Mouse (Mus musculus) neutrophil, adult 59 days (primary cell): ENCODE results near the gene Mill1. TPM values are rescaled to one million over a fixed set of nuclear protein-coding genes. Genes with fewer than 3 reads are reported as not detected.

Source experiments
- total RNA-seq, 2 experiments: library from RNA; stranded (reverse); gene quantifications; 1 replicate in 1 of 2; 2 replicates in 1 of 2; pipeline ENCODE4 v1.2.4; 2023

Gene Mill1
- not detected for total RNA-seq

GRCm38 (mm10) chr7:18245047-18245446 is at the start of gene Mill1:
Gene Mill1, plus strand, starts transcription at chr7:18245347.

Other genes with a start within 250 kb of the Mill1 start
- gene Ceacam13, start 235.5 kb upstream of the Mill1 start, total RNA-seq = not detected
- not detected for gene Ceacam12, start 179.4 kb upstream of the Mill1 start, total RNA-seq
- gene Igfl3, start 68.9 kb upstream of the Mill1 start, total RNA-seq = not detected
- not detected for gene Psg18, start 109.7 kb downstream of the Mill1 start, total RNA-seq
- not detected for gene Psg28, start 186.7 kb downstream of the Mill1 start, total RNA-seq
- gene Psg26, start 238.8 kb downstream of the Mill1 start, total RNA-seq = not detected